Mouse (Mus musculus) kidney, adult 9 months (tissue): ENCODE measurements at regions not wholly inside any gene's neighbourhood (a gene's known extent, or its start where the extent isn't known, plus 50 kb on each side); places are given as distances from the start of the nearest gene placed in this dataset.
A peak's percentile ranks its signal among the peaks of the same experiment; 100 is the strongest.

Experiments
- DNase-seq: peaks from one replicate; pipeline ENCODE4 v3.0.0; 2022

- no peak for DNase-seq
These were observed 54.0 kb upstream of the Thsd7b start for GRCm38 (mm10) chr1:129219098-129219497.

GRCm38 (mm10) chr1:129208806-129209205 is 64.3 kb upstream of the Thsd7b start:
- DNase-seq = no peak

GRCm38 (mm10) chr1:129208406-129208805 is 64.7 kb upstream of the Thsd7b start:
- DNase-seq = no peak

GRCm38 (mm10) chr1:129207674-129208073 is 65.4 kb upstream of the Thsd7b start:
- no peak for DNase-seq

GRCm38 (mm10) chr1:129180174-129180759 is 92.8 kb upstream of the Thsd7b start:
- no peak for DNase-seq

- no peak for DNase-seq
These were observed 103.2 kb upstream of the Thsd7b start for GRCm38 (mm10) chr1:129169936-129170335.

- DNase-seq = no peak
These were observed 122.5 kb upstream of the Thsd7b start for GRCm38 (mm10) chr1:129150643-129151042.

- DNase-seq = peak; percentile 9
These were observed 124.2 kb upstream of the Thsd7b start for GRCm38 (mm10) chr1:129148733-129149388.

GRCm38 (mm10) chr1:129146395-129147094 is 126.6 kb upstream of the Thsd7b start:
- peak; percentile 13 for DNase-seq

- no peak for DNase-seq
These were observed 134.3 kb upstream of the Thsd7b start for GRCm38 (mm10) chr1:129138783-129139182.

GRCm38 (mm10) chr1:129106961-129107557 is 166.0 kb upstream of the Thsd7b start:
- no peak for DNase-seq

GRCm38 (mm10) chr1:129100997-129101396 is 172.1 kb upstream of the Thsd7b start:
- no peak for DNase-seq

- no peak for DNase-seq
These were observed 194.8 kb upstream of the Thsd7b start for GRCm38 (mm10) chr1:129078274-129078673.

- DNase-seq = no peak
These were observed 215.9 kb upstream of the Thsd7b start for GRCm38 (mm10) chr1:129057182-129057581.

- DNase-seq = peak; percentile 3
These were observed 217.8 kb upstream of the Thsd7b start for GRCm38 (mm10) chr1:129055252-129055651.

- no peak for DNase-seq
These were observed 239.4 kb upstream of the Thsd7b start for GRCm38 (mm10) chr1:129033707-129034106.

GRCm38 (mm10) chr1:129005899-129006298 is 267.2 kb upstream of the Thsd7b start:
- no peak for DNase-seq

GRCm38 (mm10) chr1:129002286-129002685 is 270.8 kb upstream of the Thsd7b start:
- DNase-seq = no peak

GRCm38 (mm10) chr1:129001766-129002165 is 271.3 kb upstream of the Thsd7b start:
- no peak for DNase-seq

GRCm38 (mm10) chr1:128999741-129000517 is 273.2 kb upstream of the Thsd7b start:
- DNase-seq = no peak

GRCm38 (mm10) chr1:128994655-128995054 is 278.4 kb upstream of the Thsd7b start:
- DNase-seq = no peak

- no peak for DNase-seq
These were observed 289.7 kb upstream of the Thsd7b start for GRCm38 (mm10) chr1:128983411-128983810.

GRCm38 (mm10) chr1:128975586-128975985 is 297.5 kb upstream of the Thsd7b start:
- DNase-seq = no peak
